Mouse (Mus musculus): ENCODE data around the gene Brinp1. TPM values are rescaled to one million over a fixed set of nuclear protein-coding genes. Genes with fewer than 3 reads are reported as not detected.

Gene Brinp1
- total and polyA plus RNA-seq, 3 experiments, result 0.08 to 0.20 (median 0.09) TPM

DNA sequence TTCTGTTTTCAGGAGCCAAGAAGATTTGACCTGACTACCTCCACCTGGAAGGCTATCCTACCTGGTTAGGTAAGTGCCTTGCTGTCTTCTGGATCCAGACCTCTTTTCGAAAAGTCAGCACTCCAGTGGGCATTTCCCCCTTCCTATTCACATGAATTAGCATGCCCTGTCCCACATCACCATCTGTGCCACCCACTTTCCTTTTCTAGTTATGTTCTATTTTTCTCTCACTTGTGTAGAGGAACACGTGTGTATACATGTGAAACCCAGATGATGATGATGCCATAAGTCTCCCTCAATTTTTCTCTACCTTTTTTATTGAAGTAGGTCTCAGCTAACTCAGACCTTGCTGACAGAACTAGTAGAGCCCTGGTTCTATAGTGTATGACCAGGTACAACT lies 11.3 kb downstream of the Brinp1 start:
- DNase-seq, result no peak
- Histone ChIP-seq H3K79me2 (replicated peaks; ENCODE audit: control insufficient read depth, insufficient read depth, low read length) (no peaks in the 10 kb centered on the region), H3K36me3 (ENCODE audit: control insufficient read depth, insufficient read depth, low read length) (no peaks in the 10 kb centered on the region), H3K27me3 (ENCODE audit: control insufficient read depth, insufficient read depth, low read length) (no peaks in the 10 kb centered on the region), H3K4me1 (ENCODE audit: control insufficient read depth, insufficient read depth, low read length) (no peaks in the 10 kb centered on the region), H3K27ac (no peak overlapping the region), H3K4me3 (no peak overlapping the region), H3K9ac (ENCODE audit: low read depth, low read length) (no peak overlapping the region)
- TF ChIP-seq EP300 (IDR thresholded peaks at IDR 0.05; ENCODE audit: insufficient read depth, low read depth, low read length), result no peak
- no peak for TF ChIP-seq POLR2A (IDR thresholded peaks at IDR 0.05; ENCODE audit: insufficient read depth, low read depth, low read length)
- no peak for TF ChIP-seq CTCF (IDR thresholded peaks at IDR 0.05)
- 70% methylated on average over 2 of the region's 2 CpGs for WGBS
- intact Hi-C loops (cut with DNase I), result no loop called here

- H3K79me2 ChIP-seq (replicated peaks; ENCODE audit: control insufficient read depth, insufficient read depth, low read length), result no peaks in the 10 kb centered on the region
- no peaks in the 10 kb centered on the region for H3K4me1 ChIP-seq (ENCODE audit: control insufficient read depth, insufficient read depth, low read length)
- no peaks in the 10 kb centered on the region for H3K27me3 ChIP-seq (ENCODE audit: control insufficient read depth, insufficient read depth, low read length)
- no peak overlapping the region for H3K9ac ChIP-seq (ENCODE audit: low read depth, low read length)
- H3K36me3 ChIP-seq (ENCODE audit: control insufficient read depth, insufficient read depth, low read length), result no peaks in the 10 kb centered on the region
- H3K27ac ChIP-seq, result no peak overlapping the region
- DNase-seq, result no peak
- WGBS, result 48% methylated on average over 3 of the region's 3 CpGs
- no peak for TF ChIP-seq CTCF (IDR thresholded peaks at IDR 0.05)
- no peak for TF ChIP-seq EP300 (IDR thresholded peaks at IDR 0.05; ENCODE audit: insufficient read depth, low read depth, low read length)
- TF ChIP-seq POLR2A (IDR thresholded peaks at IDR 0.05; ENCODE audit: insufficient read depth, low read depth, low read length), result no peak
- no peak overlapping the region for H3K4me3 ChIP-seq
- intact Hi-C loops (cut with DNase I), result no loop called here
These were observed 24.2 kb downstream of the Brinp1 start for GRCm38 (mm10) chr4:68930022-68930421.

- TF ChIP-seq EP300 (IDR thresholded peaks at IDR 0.05; ENCODE audit: insufficient read depth, low read depth, low read length) (no peak), CTCF (IDR thresholded peaks at IDR 0.05) (no peak), POLR2A (IDR thresholded peaks at IDR 0.05; ENCODE audit: insufficient read depth, low read depth, low read length) (no peak)
- Histone ChIP-seq H3K9ac (ENCODE audit: low read depth, low read length) (no peak overlapping the region), H3K27ac (no peak overlapping the region), H3K36me3 (ENCODE audit: control insufficient read depth, insufficient read depth, low read length) (no peaks in the 10 kb centered on the region), H3K4me3 (no peak overlapping the region), H3K27me3 (ENCODE audit: control insufficient read depth, insufficient read depth, low read length) (no peaks in the 10 kb centered on the region), H3K79me2 (replicated peaks; ENCODE audit: control insufficient read depth, insufficient read depth, low read length) (no peaks in the 10 kb centered on the region), H3K4me1 (ENCODE audit: control insufficient read depth, insufficient read depth, low read length) (no peaks in the 10 kb centered on the region)
- intact Hi-C loops (cut with DNase I), result no loop called here
- no peak for DNase-seq
- 65% methylated on average over 2 of the region's 2 CpGs for WGBS
These were observed 28.1 kb downstream of the Brinp1 start for GRCm38 (mm10) chr4:68926091-68926490.

- TF ChIP-seq EP300 (IDR thresholded peaks at IDR 0.05; ENCODE audit: insufficient read depth, low read depth, low read length) (no peak), CTCF (IDR thresholded peaks at IDR 0.05) (no peak), POLR2A (IDR thresholded peaks at IDR 0.05; ENCODE audit: insufficient read depth, low read depth, low read length) (no peak)
- WGBS, result 59% methylated on average over 1 of the region's 1 CpGs
These were observed 31.3 kb downstream of the Brinp1 start for GRCm38 (mm10) chr4:68922944-68923343.

DNA sequence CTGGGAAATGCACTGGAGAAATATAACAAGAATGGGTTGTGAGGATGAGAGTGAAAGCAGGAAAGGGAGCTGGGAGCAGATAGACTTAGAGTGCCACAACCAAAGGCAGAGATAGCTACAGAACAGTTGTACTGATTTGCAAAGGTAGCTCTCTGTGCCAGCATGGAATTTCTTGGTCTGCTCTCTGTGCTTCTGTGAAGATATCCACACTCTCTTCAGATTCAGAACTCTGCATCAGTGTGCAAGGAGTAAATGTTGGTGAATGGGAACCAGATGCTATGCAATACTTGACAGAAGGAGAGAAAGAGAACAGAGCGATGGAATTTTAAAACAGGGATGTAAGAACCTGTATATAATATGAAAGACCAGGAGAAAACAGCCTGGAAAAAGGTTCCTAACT lies 31.7 kb downstream of the Brinp1 start:
- Histone ChIP-seq H3K79me2 (replicated peaks; ENCODE audit: control insufficient read depth, insufficient read depth, low read length) (no peaks in the 10 kb centered on the region), H3K9ac (ENCODE audit: low read depth, low read length) (no peak overlapping the region), H3K27me3 (ENCODE audit: control insufficient read depth, insufficient read depth, low read length) (no peaks in the 10 kb centered on the region), H3K4me1 (ENCODE audit: control insufficient read depth, insufficient read depth, low read length) (no peaks in the 10 kb centered on the region), H3K36me3 (ENCODE audit: control insufficient read depth, insufficient read depth, low read length) (no peaks in the 10 kb centered on the region), H3K4me3 (no peak overlapping the region), H3K27ac (no peak overlapping the region)
- DNase-seq, result no peak
- TF ChIP-seq POLR2A (IDR thresholded peaks at IDR 0.05; ENCODE audit: insufficient read depth, low read depth, low read length) (no peak), EP300 (IDR thresholded peaks at IDR 0.05; ENCODE audit: insufficient read depth, low read depth, low read length) (no peak)
- intact Hi-C loops (cut with DNase I), result no loop called here
- 96% methylated on average over 1 of the region's 1 CpGs for WGBS

More at GRCm38 (mm10) chr4:68922944-68923343, 31.3 kb downstream of the Brinp1 start:
- Histone ChIP-seq H3K36me3 (ENCODE audit: control insufficient read depth, insufficient read depth, low read length) (no peaks in the 10 kb centered on the region), H3K4me3 (no peak overlapping the region), H3K79me2 (replicated peaks; ENCODE audit: control insufficient read depth, insufficient read depth, low read length) (no peaks in the 10 kb centered on the region), H3K27me3 (ENCODE audit: control insufficient read depth, insufficient read depth, low read length) (no peaks in the 10 kb centered on the region), H3K27ac (no peak overlapping the region), H3K4me1 (ENCODE audit: control insufficient read depth, insufficient read depth, low read length) (no peaks in the 10 kb centered on the region), H3K9ac (ENCODE audit: low read depth, low read length) (no peak overlapping the region)
- intact Hi-C loops (cut with DNase I), result no loop called here
- DNase-seq, result no peak

- H3K9ac ChIP-seq (ENCODE audit: low read depth, low read length), result no peak overlapping the region
- H3K79me2 ChIP-seq (replicated peaks; ENCODE audit: control insufficient read depth, insufficient read depth, low read length), result no peaks in the 10 kb centered on the region
- H3K27ac ChIP-seq, result no peak overlapping the region
- no peaks in the 10 kb centered on the region for H3K27me3 ChIP-seq (ENCODE audit: control insufficient read depth, insufficient read depth, low read length)
- H3K4me1 ChIP-seq (ENCODE audit: control insufficient read depth, insufficient read depth, low read length), result no peaks in the 10 kb centered on the region
- H3K4me3 ChIP-seq, result no peak overlapping the region
- intact Hi-C loops (cut with DNase I), result no loop called here
- DNase-seq, result no peak
- TF ChIP-seq CTCF (IDR thresholded peaks at IDR 0.05) (no peak), EP300 (IDR thresholded peaks at IDR 0.05; ENCODE audit: insufficient read depth, low read depth, low read length) (no peak), POLR2A (IDR thresholded peaks at IDR 0.05; ENCODE audit: insufficient read depth, low read depth, low read length) (no peak)
- no peaks in the 10 kb centered on the region for H3K36me3 ChIP-seq (ENCODE audit: control insufficient read depth, insufficient read depth, low read length)
- WGBS, result 46% methylated on average over 3 of the region's 3 CpGs
These were observed 34.1 kb downstream of the Brinp1 start for GRCm38 (mm10) chr4:68920127-68920526.

Measured in heart, adult 2 months (tissue).